Mouse (Mus musculus) MEL (cell line): Measurements from ENCODE around the gene Pde4dip.
A peak's percentile ranks its signal among the peaks of the same experiment; 100 is the strongest.

Source experiments
- CHD2 ChIP-seq: IDR thresholded peaks from 2 replicates; pipeline ENCODE4 v1.6.1; 2011; ENCODE audit warnings: low read length, improper control_type of control experiment
- E2F4 ChIP-seq: IDR thresholded peaks from 2 replicates; pipeline ENCODE4 v1.6.1; 2011; ENCODE audit warnings: low read depth, low read length, improper control_type of control experiment, borderline replicate concordance
- EP300 ChIP-seq, 2 experiments: IDR thresholded peaks; 2 replicates each; pipeline ENCODE4 v1.6.1; 2011; ENCODE audit warnings: improper control_type of control experiment in 2 of 2, low read length in 2 of 2, low read depth in 1 of 2, mild to moderate bottlenecking in 1 of 2
- MXI1 ChIP-seq: IDR thresholded peaks from 2 replicates; pipeline ENCODE4 v1.6.1; 2011; ENCODE audit warnings: mild to moderate bottlenecking, low read depth, low read length, improper control_type of control experiment
- POLR2A ChIP-seq, 2 experiments: IDR thresholded peaks; 2 replicates each; pipeline ENCODE4 v1.6.1; 2011 to 2012; ENCODE audit warnings: low read length in 2 of 2, mild to moderate bottlenecking in 2 of 2, control low read depth in 1 of 2, improper control_type of control experiment in 1 of 2, low read depth in 1 of 2, moderate library complexity in 1 of 2; ENCODE audit not compliant: control insufficient read depth in 1 of 2, insufficient read depth in 1 of 2, poor library complexity in 1 of 2
- RAD21 ChIP-seq: IDR thresholded peaks from 2 replicates; pipeline ENCODE4 v1.6.1; 2011; ENCODE audit warnings: mild to moderate bottlenecking, low read depth, low read length, improper control_type of control experiment
- ZC3H11A ChIP-seq: IDR thresholded peaks from 2 replicates; pipeline ENCODE4 v1.6.1; 2012; ENCODE audit warnings: low read depth, mild to moderate bottlenecking, inconsistent platforms, low read length, improper control_type of control experiment

GRCm38 (mm10) chr3:97648518-97648917 is 240.0 kb downstream of the Pde4dip start:
- no peak for TF ChIP-seq ZC3H11A
- TF ChIP-seq E2F4 = no peak
- TF ChIP-seq EP300 (IDR thresholded peaks at IDR 0.05; ENCODE audit: low read depth in 1 of 2, low read length in 2 of 2) = peak; percentile 8 to 37; a peak in 2 of 4 replicates
- no peak for TF ChIP-seq CHD2
- no peak for TF ChIP-seq POLR2A (IDR thresholded peaks at IDR 0.05; ENCODE audit: control insufficient read depth in 1 of 2, insufficient read depth in 1 of 2, low read depth in 1 of 2, low read length in 2 of 2, poor library complexity in 1 of 2)
- no peak for TF ChIP-seq RAD21
- TF ChIP-seq MXI1 = no peak
